Mouse (Mus musculus) embryo, embryonic 9.5 days (tissue): Measurements from ENCODE around the gene Gja3.
"Not testable (repeated sequence)": the region's sequence is repeated elsewhere in the genome, so short reads cannot be mapped to it uniquely, and the experiment has no call there.

Experiments
- DNase-seq: peaks from one replicate; pipeline ENCODE4 v3.0.0-alpha.2; 2017; ENCODE audit errors: extremely low spot score

The Gja3 gene

DNA sequence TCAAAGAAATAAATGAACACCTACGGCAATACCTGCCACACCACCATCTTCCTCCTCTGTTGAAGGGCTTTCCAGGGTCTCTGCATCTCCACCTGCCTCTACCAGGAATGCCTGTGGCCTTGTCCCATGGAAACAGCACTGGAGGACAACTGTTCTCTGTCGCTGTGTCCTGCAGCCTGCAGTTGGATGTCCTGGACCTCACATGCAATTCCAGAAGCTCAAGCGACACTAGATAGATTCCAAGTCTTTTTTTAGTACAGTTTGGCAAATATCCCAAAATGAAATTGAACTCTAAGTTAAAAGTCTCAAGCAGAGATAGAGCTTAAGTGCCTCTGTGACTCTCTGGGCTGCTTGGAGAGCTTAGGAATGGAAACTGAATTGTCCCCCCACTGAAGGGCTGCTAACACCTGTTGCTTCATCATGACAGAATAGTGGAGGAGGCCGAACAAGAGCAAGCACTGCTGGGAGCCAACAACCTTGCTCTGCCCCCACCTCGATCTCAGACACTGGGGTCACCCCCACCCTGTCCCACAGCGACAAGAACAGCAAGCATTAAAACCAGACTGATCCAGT is 22.9 kb downstream of the Gja3 start:
- DNase-seq: no peak

DNA sequence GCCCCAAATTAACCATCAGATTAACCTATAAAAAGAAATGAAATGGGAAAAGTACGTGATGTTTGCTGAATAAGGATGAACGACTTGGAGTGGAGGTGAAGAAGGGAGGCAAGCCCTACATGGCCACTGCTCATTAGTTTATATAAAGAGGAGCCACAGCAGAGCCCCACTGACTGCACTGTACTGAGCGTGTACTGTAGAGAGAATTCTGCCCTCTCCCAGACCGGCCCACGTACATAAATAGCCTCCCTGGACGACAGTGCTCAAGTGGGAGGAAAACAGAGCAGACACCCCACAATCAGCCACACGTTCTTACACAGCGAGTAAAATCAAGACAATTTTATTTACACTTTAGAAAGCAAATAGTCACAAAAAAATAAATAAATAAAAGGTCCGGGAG is 23.8 kb downstream of the Gja3 start:
- DNase-seq: no peak

DNA sequence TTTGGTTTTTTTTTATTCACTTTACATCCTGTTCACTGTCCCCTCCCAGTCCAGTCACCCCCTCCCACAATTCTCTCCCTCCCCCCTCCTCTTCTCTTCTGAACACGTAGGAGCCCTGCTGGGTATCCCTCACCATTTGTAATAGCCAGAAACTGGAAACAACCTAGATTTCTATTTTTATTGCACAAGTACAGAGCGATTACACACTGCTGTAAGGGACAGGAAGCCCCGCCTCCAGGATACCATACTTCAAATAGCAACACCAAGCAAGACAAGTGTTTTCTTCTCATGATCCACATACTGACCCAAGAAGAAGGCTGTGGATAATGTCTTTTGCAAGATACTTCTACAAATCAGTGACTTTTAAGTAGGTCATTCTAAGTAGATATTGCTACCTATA is 25.1 kb downstream of the Gja3 start:
- DNase-seq: no peak

DNA sequence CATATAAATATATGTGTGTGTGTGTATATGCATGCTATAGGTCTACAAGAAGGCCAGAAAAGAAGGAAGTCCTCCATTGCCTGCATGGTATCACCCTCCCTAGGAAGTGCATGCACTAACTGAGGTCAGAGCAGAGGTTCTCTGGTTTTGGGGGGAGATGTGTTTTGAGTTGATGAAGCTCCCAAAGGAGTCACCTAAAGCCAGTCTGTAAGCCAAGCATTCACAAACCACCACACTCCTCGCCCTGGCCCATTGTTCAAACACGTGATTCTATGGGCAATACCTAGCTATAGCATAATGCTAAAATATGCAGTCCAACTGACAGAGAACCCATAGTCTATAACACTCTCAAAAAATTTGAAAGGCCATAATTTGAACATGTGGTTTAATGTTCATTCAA is 39.5 kb downstream of the Gja3 start:
- DNase-seq: no peak

DNA sequence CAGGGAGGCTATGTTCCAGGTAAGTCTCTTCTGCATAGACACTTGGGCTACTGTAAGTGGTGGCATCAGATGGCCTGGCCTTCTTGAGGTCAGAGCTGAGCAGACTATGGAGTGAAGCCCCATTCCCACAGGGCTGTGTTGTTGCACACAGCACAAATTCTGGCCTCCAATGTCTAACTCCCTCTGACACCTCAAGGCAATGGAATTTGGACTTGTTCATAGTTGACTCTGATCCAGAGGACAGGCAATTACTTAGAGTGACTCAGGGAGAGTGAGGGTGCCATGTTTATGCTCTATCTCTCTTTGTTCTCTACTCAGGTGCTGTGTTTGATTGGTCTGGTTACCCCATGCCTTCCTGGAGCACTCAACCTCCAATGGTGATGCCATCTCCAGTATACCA is 41.1 kb downstream of the Gja3 start:
- DNase-seq: not testable (repeated sequence)

DNA sequence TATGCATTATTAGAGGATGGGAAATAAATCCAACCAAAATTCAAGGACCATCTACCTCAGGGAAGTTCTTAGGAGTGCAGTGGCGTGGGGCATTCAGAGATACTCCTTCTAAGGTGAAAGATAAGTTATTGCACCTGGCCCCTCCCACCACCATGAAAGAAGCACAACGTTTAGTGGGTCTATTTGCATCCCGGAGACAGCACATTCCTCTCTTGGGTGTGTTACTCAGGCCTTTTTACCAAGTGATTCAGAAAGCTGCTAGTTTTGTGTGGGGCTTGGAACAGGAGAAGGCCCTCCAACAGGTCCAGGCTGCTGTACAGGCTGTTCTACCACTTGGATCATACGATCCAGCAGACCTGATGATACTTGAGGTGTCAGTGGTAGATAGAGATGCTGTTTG is 69.3 kb downstream of the Gja3 start:
- DNase-seq: no peak
